Comparison of ENCODE assay signal across 23 mouse cellular contexts in genomic region chr4:111685951-111686350, GRCm38 (mm10).
"Had no signal": no experiment of that assay in that cellular context is flagged by ENCODE, and none has a peak within 500 bp of the region (broad histone marks: within the 10 kb centered on the region; RNA-seq: fewer than 3 reads in every experiment).

No protein-coding gene starts in this region.

- H3K27ac ChIP-seq: limb, embryonic 12.5 days; limb, embryonic 15.5 days; liver, embryonic 14.5 days; midbrain, embryonic 10.5 days; neural tube, embryonic 13.5 days; stomach, postnatal 0 days had no signal

- H3K9me3 ChIP-seq: limb, embryonic 12.5 days; limb, embryonic 15.5 days; megakaryocyte, embryonic 14.5 days; midbrain, embryonic 10.5 days; neural tube, embryonic 13.5 days had no signal

- H3K4me3 ChIP-seq: limb, embryonic 12.5 days; limb, embryonic 15.5 days; megakaryocyte, embryonic 14.5 days; midbrain, embryonic 10.5 days; myocyte; neural tube, embryonic 13.5 days had no signal

- H3K9ac ChIP-seq: limb, embryonic 12.5 days; limb, embryonic 15.5 days; liver, embryonic 14.5 days; liver, postnatal 0 days; lung, embryonic 14.5 days; neural tube, embryonic 13.5 days had no signal

- H3K36me3 ChIP-seq: limb, embryonic 12.5 days; limb, embryonic 15.5 days; midbrain, embryonic 10.5 days; neural tube, embryonic 13.5 days had no signal

- H3K27me3 ChIP-seq: limb, embryonic 12.5 days; limb, embryonic 15.5 days; neural tube, embryonic 13.5 days had no signal

- H3K4me2 ChIP-seq: limb, embryonic 15.5 days; liver, embryonic 11.5 days; lung, embryonic 14.5 days; neural tube, embryonic 13.5 days had no signal

- DNase-seq: kidney, adult 18-20 months; kidney, adult 9 months; kidney, postnatal 14 days; kidney, postnatal 4 days; left cerebral cortex, postnatal 4 days; liver, postnatal 0 days; lung, embryonic 14.5 days; right cerebral cortex, adult 18-20 months; right cerebral cortex, postnatal 14 days; right cerebral cortex, postnatal 4 days; thymus, adult 2 months; thymus, postnatal 14 days; thymus, postnatal 4 days had no signal

- ATAC-seq: liver, postnatal 0 days; lung, postnatal 0 days had no signal
